Mouse (Mus musculus) limb, embryonic 12.5 days (tissue): ENCODE measurements around the gene Clec4n. TPM values are rescaled to one million over a fixed set of nuclear protein-coding genes. Genes with fewer than 3 reads are reported as not detected.

Source experiments
- ATAC-seq: fragments of 200-750 bp; cut with Nextera tagmentation; 2 replicates; pipeline ENCODE4 v1.8.0; 2017; ENCODE audit warnings: low read depth, moderate TSS enrichment; ENCODE audit not compliant: insufficient number of reproducible peaks, insufficient read depth, low FRiP score, low TSS enrichment
- H3K27ac ChIP-seq: fragments of 300-500 bp; sonication (generic); 2 replicates; pipeline ENCODE4 v1.5.1; 2016; ENCODE audit warnings: mild to moderate bottlenecking, moderate library complexity
- H3K27me3 ChIP-seq: fragments of 300-500 bp; sonication (generic); 2 replicates; pipeline ENCODE4 v1.6.1; 2016; ENCODE audit warnings: mild to moderate bottlenecking, moderate library complexity
- H3K36me3 ChIP-seq: fragments of 300-500 bp; sonication (generic); 2 replicates; pipeline ENCODE4 v1.6.1; 2016; ENCODE audit warnings: mild to moderate bottlenecking, moderate library complexity
- H3K4me1 ChIP-seq: fragments of 300-500 bp; sonication (generic); replicated peaks from 2 replicates; pipeline ENCODE4 v1.6.1; 2016
- H3K4me2 ChIP-seq: fragments of 300-500 bp; sonication (generic); 2 replicates; pipeline ENCODE4 v1.6.1; 2016; ENCODE audit warnings: mild to moderate bottlenecking, moderate library complexity
- H3K4me3 ChIP-seq: fragments of 300-500 bp; sonication (generic); replicated peaks from 2 replicates; pipeline ENCODE4 v1.5.1; 2016; ENCODE audit warnings: mild to moderate bottlenecking
- H3K9ac ChIP-seq: fragments of 300-500 bp; sonication (generic); replicated peaks from 2 replicates; pipeline ENCODE4 v1.6.1; 2016; ENCODE audit warnings: mild to moderate bottlenecking, moderate library complexity
- H3K9me3 ChIP-seq: fragments of 300-500 bp; sonication (generic); 2 replicates; pipeline ENCODE4 v1.6.1; 2016; ENCODE audit warnings: mild to moderate bottlenecking, moderate library complexity
- WGBS: fragments of 180-500 bp; shearing (Covaris S2); methylation state at CpG from one replicate; pipeline ENCODE4 v1.1.7; 2016; 5-methylcytosine and 5-hydroxymethylcytosine counted together
- polyA plus RNA-seq: library from polyadenylated mRNA; unstranded; fragments of >200 nt; fragmentation: Nextera tagmentation; extraction: Ambion mirVana; gene quantifications from 2 replicates; pipeline ENCODE4 v1.2.1, GENCODE M21; 2016

The Clec4n gene
- polyA plus RNA-seq, 1 experiment from 2014 or later: 0.35 TPM

DNA sequence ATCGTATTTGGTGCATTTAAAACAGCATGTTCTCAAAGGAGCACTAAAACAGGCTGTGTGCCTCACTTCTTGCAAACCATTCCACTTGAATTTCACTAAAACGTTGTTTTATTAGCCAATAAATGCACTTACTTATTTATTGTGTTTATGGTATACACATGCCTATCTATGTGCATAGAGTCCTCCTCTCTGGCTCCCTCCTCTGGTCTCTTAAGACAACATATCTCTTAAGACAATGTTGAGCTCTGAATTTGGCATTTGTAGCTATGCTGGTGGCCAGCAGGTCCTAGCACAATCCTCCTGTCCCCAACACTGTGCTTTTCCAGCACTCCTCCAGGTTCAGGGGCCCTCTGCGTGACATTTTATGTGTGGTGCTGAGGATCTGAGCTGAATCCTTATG, 29.3 kb downstream of the Clec4n start:
- no peak for ATAC-seq
- 68% methylated on average over 3 of the region's 3 CpGs for WGBS
- no peak overlapping the region for H3K4me3 ChIP-seq
- no peaks in the 10 kb centered on the region for H3K27me3 ChIP-seq
- H3K4me1 ChIP-seq: no peaks in the 10 kb centered on the region
- H3K36me3 ChIP-seq: no peaks in the 10 kb centered on the region
- H3K4me2 ChIP-seq: no peak overlapping the region
- H3K9me3 ChIP-seq: peaks cover 7% of the 10 kb centered on the region; the same call in 1 of the 2 replicates
- H3K27ac ChIP-seq: no peak overlapping the region
- H3K9ac ChIP-seq: no peak overlapping the region

DNA sequence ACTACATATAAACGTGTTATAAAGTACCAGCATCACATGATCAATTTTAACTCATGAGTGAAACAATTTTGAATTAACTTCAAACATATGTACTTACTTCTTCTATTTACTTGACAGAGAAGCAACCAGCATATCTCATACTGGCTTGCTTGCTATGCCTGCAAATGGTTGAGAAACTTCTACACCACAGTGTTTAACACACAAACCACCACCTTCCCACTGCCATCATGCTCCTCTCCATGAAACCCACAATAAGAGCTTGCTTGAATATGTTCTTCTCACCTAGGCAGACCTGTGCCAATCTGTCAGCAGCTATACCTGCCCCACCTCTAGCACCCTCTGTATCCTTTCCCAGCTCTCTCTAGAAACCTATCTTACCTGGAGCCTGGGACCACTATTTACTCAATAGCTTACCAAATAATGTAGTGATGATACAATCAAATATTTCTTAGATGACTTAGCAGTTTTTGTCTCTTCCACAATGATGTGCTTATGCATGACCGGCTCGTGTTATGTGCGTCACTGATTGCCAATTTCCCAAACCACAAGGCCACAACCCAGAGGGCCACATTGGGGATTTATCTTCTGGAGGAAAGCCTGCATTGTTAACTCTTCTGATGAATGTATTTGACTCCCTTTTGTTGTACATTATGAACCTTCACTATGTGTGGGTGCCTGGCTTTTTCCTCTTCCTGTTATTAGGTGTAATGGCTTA, 30.4 kb downstream of the Clec4n start:
- Histone ChIP-seq H3K4me1 (no peaks in the 10 kb centered on the region), H3K27ac (no peak overlapping the region), H3K9me3 (peaks cover 7% of the 10 kb centered on the region; the same call in 1 of the 2 replicates), H3K9ac (no peak overlapping the region), H3K36me3 (no peaks in the 10 kb centered on the region), H3K27me3 (no peaks in the 10 kb centered on the region), H3K4me3 (no peak overlapping the region), H3K4me2 (no peak overlapping the region)
- WGBS: 84% methylated on average over 4 of the region's 4 CpGs
- ATAC-seq: no peak

DNA sequence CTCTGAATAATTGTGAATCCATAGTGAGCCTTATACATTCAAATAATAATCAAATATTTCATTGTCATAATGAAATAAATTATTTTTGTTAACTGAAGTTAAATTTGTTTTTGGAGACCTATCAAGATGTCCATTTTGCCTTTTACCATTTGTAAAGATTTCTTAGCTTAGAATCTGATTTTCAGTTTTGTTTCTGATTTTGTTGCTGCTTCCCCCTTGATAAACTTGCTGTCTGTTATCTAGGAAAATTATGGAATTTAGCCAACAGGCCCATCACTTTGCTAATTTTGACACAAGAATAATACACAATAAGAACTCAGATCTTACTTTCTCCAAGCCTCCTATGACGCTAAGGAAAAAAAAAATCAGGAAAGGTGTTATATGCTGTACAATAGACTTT, 31.2 kb downstream of the Clec4n start:
- H3K9ac ChIP-seq: no peak overlapping the region
- ATAC-seq: no peak
- no peak overlapping the region for H3K27ac ChIP-seq
- H3K9me3 ChIP-seq: peaks cover 3% of the 10 kb centered on the region; the same call in 1 of the 2 replicates
- no peaks in the 10 kb centered on the region for H3K36me3 ChIP-seq
- H3K27me3 ChIP-seq: no peaks in the 10 kb centered on the region
- no peak overlapping the region for H3K4me3 ChIP-seq
- no peak overlapping the region for H3K4me2 ChIP-seq
- H3K4me1 ChIP-seq: no peaks in the 10 kb centered on the region
- 73% methylated on average over 1 of the region's 1 CpGs for WGBS

DNA sequence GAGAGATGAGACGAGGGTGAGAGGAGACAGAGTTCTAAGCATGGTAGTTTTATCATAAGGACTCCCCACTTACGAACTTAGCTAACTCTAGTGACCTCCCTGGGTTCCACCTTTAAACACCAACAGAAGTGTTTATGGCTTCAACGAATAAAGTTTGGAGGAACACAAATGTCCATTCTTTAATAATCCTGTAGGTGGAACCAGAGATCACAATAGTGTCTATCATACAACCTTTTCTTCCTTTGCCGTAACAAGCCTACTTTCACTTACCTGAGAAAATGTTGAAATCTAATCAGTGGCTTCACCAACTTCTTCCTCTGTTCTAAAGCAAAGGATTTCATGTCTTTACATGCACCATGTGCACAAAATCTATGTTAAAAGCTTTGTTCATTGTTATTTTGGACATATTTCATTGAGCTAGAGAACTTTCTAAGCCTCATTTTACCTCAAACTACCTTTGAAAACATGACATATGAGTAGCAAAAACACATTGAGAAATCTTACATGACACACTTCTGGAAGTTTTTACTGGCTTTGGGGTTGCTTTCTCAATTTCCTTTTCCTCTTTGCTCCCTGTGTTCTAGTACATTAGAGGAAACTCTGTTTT, 32.0 kb downstream of the Clec4n start, which contains the start of gene Clec4d:
Gene Clec4d, plus strand, starts transcription at position 557 of the 607 bp plus-strand sequence.
- no peak for ATAC-seq
- Histone ChIP-seq H3K4me2 (no peak within 1 kb of the TSS), H3K4me1 (no peaks in the 10 kb centered on the region), H3K36me3 (no peaks in the 10 kb centered on the region), H3K9me3 (peaks cover 3% of the 10 kb centered on the region; the same call in 1 of the 2 replicates), H3K4me3 (no peak within 1 kb of the TSS), H3K27me3 (no peaks in the 10 kb centered on the region), H3K27ac (no peak within 1 kb of the TSS), H3K9ac (no peak within 1 kb of the TSS)
- 77% methylated on average over 4 of the region's 4 CpGs for WGBS

DNA sequence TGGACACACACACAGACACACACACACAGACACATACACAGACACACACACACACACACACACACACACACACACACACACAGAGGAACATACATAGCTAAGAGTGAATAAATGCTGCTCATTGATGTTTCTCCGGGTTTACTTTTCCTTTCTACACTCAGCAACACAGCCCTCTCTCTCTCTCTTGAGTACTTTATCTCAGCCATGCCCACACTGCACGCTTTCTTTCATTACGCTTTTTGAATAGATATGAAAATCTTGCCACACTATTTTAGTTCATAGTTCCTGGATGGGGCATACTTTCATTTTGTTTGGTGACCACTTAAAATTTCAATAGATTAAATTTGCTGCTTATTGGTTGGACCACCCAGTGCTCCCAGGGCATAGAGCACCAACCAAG, 34.6 kb downstream of the Clec4n start:
- Histone ChIP-seq H3K9ac (no peak overlapping the region), H3K36me3 (no peaks in the 10 kb centered on the region), H3K27ac (no peak overlapping the region), H3K4me3 (no peak overlapping the region), H3K4me2 (no peak overlapping the region), H3K27me3 (no peaks in the 10 kb centered on the region), H3K9me3 (no peaks in the 10 kb centered on the region), H3K4me1 (no peaks in the 10 kb centered on the region)
- ATAC-seq: no peak
- WGBS: 85% methylated on average over 3 of the region's 3 CpGs

DNA sequence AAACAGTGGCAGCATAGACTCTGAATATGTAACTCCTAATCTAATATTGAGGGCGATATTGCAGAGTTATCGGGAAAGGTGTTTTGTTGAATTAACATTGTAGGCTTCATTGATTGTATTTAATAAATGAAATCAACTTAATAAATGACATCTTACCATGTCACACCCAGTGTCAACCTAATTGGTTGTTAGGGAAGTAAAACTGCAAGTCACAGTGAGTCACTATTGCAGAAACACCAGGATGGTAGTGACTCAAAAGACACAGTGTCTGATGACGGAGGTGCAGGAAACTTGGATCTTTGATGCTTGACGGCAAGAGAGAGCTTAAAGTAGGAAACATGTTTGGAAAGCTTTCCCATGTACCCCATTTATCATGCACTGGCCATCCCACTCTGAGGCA, 36.2 kb downstream of the Clec4n start:
- no peak for ATAC-seq
- no peaks in the 10 kb centered on the region for H3K4me1 ChIP-seq
- WGBS: 85% methylated on average over 4 of the region's 4 CpGs
- H3K36me3 ChIP-seq: no peaks in the 10 kb centered on the region
- no peaks in the 10 kb centered on the region for H3K9me3 ChIP-seq
- no peaks in the 10 kb centered on the region for H3K27me3 ChIP-seq
- no peak overlapping the region for H3K27ac ChIP-seq
- no peak overlapping the region for H3K9ac ChIP-seq
- H3K4me3 ChIP-seq: no peak overlapping the region
- H3K4me2 ChIP-seq: no peak overlapping the region

DNA sequence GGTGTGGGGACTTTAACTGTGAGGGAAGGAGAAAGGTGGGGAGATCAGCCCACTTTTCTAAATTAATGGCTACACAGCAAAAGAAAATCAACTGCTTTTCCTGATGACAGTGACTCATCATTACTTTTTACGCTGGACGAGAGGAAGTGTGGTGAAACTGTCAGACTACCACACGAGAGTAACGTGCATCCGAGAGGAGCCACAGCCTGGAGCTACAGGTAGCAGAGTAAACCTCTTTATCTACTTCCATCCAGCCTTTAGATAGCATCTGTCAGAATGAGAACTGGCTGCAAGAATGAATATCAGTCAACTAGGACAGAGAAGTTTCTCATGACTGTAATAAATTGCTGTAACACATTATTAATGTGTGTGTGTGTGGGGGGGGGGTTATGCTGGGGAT, 37.3 kb downstream of the Clec4n start:
- no peak overlapping the region for H3K27ac ChIP-seq
- no peak overlapping the region for H3K4me3 ChIP-seq
- no peak overlapping the region for H3K4me2 ChIP-seq
- no peak overlapping the region for H3K9ac ChIP-seq
- H3K9me3 ChIP-seq: no peaks in the 10 kb centered on the region
- no peaks in the 10 kb centered on the region for H3K4me1 ChIP-seq
- no peaks in the 10 kb centered on the region for H3K27me3 ChIP-seq
- 85% methylated on average over 5 of the region's 5 CpGs for WGBS
- H3K36me3 ChIP-seq: no peaks in the 10 kb centered on the region
- no peak for ATAC-seq

DNA sequence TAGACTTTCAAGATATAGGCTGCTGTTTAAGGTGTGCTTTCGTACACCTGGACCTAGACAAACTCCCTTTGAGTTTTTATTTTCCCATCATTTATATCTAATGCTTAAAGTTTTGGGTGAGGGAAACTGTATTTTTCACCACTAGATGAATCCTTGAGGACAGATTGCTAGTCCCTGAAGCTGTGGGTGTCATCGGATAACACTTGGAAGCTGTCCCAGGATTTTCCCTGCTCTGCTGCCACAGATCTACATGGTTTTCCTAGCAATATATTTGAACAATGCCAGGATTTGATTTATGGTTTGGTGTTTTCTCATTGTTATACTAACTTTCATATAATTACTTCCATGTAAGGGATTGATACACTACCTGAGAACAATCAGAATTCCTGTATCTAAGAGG, 49.8 kb downstream of the Clec4n start:
- WGBS: 89% methylated on average over 2 of the region's 2 CpGs
- Histone ChIP-seq H3K36me3 (no peaks in the 10 kb centered on the region), H3K27ac (no peak overlapping the region), H3K27me3 (no peaks in the 10 kb centered on the region), H3K4me2 (no peak overlapping the region), H3K4me3 (no peak overlapping the region), H3K9me3 (0 out of 2 replicates have a peak, but pooled peaks cover 4% of the 10 kb centered on the region), H3K9ac (no peak overlapping the region), H3K4me1 (no peaks in the 10 kb centered on the region)
- no peak for ATAC-seq

DNA sequence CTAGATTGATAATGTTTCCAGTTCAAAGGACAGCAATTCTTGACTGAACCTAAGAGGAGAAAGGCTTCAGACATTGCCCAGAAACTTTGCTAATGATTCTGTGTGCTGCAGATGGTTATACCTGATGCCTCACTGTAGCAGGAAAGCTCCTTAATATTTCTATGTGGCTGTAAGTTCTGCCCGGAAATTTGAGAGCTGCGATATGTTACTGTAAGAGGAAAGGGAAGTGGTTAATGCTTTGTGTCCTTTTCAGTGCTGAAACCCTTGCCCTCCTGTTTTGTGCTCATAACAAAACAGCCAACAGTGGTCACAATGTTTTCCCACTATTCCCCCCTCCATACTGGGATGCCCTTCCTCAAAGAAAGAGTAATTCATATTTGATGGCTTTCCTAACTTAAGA, 56.7 kb downstream of the Clec4n start:
- Histone ChIP-seq H3K4me1 (no peaks in the 10 kb centered on the region), H3K9me3 (no peaks in the 10 kb centered on the region), H3K27ac (no peak overlapping the region), H3K27me3 (no peaks in the 10 kb centered on the region), H3K4me2 (no peak overlapping the region), H3K4me3 (no peak overlapping the region), H3K36me3 (no peaks in the 10 kb centered on the region), H3K9ac (no peak overlapping the region)
- ATAC-seq: no peak
- 87% methylated on average over 2 of the region's 2 CpGs for WGBS

DNA sequence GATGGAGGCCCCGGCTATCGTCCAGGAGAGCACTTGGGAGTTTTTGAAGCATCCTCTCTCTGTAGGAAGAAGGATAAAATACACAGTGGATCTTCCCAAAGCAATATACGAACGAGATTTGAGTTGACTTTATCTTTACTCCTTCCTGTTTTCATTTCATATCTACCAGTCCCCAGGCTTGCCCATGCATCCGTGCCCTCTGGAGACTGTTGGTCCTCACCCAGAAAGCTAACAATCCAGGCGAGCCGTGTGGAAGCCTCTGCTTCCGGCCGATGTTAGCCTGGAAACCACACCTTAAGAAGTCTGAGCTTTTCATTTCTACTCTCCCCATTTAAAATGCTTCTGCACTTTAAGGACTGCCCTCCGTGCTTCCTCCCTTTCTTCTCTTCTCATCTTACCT, 59.3 kb downstream of the Clec4n start:
- Histone ChIP-seq H3K36me3 (no peaks in the 10 kb centered on the region), H3K4me3 (no peak overlapping the region), H3K9ac (no peak overlapping the region), H3K9me3 (no peaks in the 10 kb centered on the region), H3K4me1 (no peaks in the 10 kb centered on the region), H3K4me2 (no peak overlapping the region), H3K27ac (no peak overlapping the region), H3K27me3 (no peaks in the 10 kb centered on the region)
- WGBS: 85% methylated on average over 10 of the region's 10 CpGs
- ATAC-seq: no peak

DNA sequence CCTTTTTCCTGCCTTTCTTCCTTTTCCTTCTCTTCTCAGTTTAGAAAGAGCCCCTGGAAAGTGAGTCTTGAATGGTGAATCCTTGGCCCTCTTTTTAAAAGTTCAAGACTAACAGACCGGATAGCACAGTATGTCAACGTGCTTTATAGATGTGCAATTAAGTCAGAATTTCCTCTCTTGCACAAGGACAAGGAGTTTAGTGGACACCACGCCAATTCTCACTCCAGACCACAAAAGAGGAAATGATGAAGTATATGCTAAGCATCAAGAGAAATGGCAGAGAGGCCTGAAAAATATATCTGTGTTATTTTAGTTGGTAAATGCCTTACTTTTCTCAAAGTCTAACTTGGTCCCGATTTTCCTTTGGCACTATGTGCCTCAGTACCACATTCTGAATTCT, 60.1 kb downstream of the Clec4n start, which contains the start of gene Clec4e:
Gene Clec4e, minus strand, starts transcription at position 118 of the 400 bp plus-strand sequence.
- Histone ChIP-seq H3K9ac (no peak within 1 kb of the TSS), H3K4me3 (no peak within 1 kb of the TSS), H3K9me3 (no peaks in the 10 kb centered on the region), H3K36me3 (no peaks in the 10 kb centered on the region), H3K4me2 (no peak within 1 kb of the TSS), H3K27me3 (no peaks in the 10 kb centered on the region), H3K4me1 (no peaks in the 10 kb centered on the region), H3K27ac (no peak within 1 kb of the TSS)
- no peak for ATAC-seq
- 85% methylated on average over 4 of the region's 4 CpGs for WGBS
